Mouse (Mus musculus) ES-E14 (cell line): ENCODE data around the gene Ext2.

Experiments
- CHD2 ChIP-seq: IDR thresholded peaks from 2 replicates; pipeline ENCODE4 v1.6.1; 2014; ENCODE audit warnings: mild to moderate bottlenecking, low read depth, low read length, inconsistent platforms
- HCFC1 ChIP-seq: IDR thresholded peaks from 2 replicates; pipeline ENCODE4 v1.6.1; 2012; ENCODE audit warnings: low read length, inconsistent platforms, borderline replicate concordance; ENCODE audit not compliant: insufficient read depth
- ZC3H11A ChIP-seq: IDR thresholded peaks from 2 replicates; pipeline ENCODE4 v1.6.1; 2012; ENCODE audit warnings: low read depth, mild to moderate bottlenecking, inconsistent platforms, low read length, borderline replicate concordance
- ZNF384 ChIP-seq: IDR thresholded peaks from 2 replicates; pipeline ENCODE4 v1.6.1; 2012; ENCODE audit warnings: low read depth, low read length, inconsistent platforms

DNA sequence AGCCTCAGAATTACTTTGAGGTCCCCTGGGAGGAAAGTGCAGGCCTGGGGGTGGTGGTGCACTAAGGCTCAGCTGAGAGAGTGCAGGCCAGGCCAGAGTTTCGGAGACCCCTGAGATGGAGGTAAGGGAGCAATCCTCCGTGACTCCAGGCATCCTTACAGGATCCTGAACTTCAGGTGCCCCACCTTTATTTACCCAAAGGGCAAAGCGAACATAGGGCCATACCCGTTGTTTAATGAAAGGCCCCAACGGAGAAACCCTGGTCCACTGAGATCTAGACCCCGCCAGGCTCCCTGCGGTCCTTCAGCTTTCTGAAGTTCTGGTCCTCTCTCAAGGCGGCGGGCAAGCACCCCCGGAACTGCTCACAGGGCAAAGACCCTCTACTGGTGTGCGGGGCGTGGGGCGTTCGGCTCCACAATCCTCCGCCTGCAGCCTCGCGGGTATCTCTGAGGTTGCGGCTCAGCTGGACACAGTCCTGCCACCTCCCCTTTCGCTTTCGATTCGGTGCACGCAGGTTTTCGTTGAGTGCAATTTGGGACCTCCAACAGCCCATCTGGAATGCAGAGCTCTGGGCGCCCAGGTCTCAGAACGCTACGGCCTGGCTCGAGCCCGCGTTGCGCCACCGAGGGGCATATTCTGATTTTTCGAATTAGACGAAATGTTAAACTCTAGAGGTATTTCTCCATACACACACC lies 176.6 kb downstream of the Ext2 start:
- no peak for TF ChIP-seq ZNF384
- no peak for TF ChIP-seq ZC3H11A
- no peak for TF ChIP-seq CHD2
- no peak for TF ChIP-seq HCFC1
